Comparison of ENCODE assay signal across 18 mouse cellular contexts in genomic region chr17:31846970-31847369, GRCm38 (mm10). TPM values are rescaled to one million over a fixed set of nuclear protein-coding genes. Genes with fewer than 3 reads are reported as not detected.
DNase-seq lines count a peak whose midpoint lies in the region; ATAC-seq and TF ChIP-seq lines count a peak whose summit lies in the region.
"Had no signal": no experiment of that assay in that cellular context is flagged by ENCODE, and none has a peak within 500 bp of the region (broad histone marks: within the 10 kb centered on the region; RNA-seq: fewer than 3 reads in every experiment).

No protein-coding gene starts in this region.

- TF ChIP-seq CTCF in lung, postnatal 0 days (IDR thresholded peaks at IDR 0.05) = no peak

- H3K4me1 ChIP-seq in embryonic facial prominence, embryonic 13.5 days = peaks cover 18% of the 10 kb centered on the region
- peaks cover 12% of the 10 kb centered on the region for H3K4me1 ChIP-seq in embryonic facial prominence, embryonic 10.5 days
- peaks cover 29% of the 10 kb centered on the region for H3K4me1 ChIP-seq in lung, postnatal 0 days (ENCODE audit: insufficient read depth, low read depth, low read length)
- H3K4me1 ChIP-seq in liver, embryonic 12.5 days = peaks cover 13% of the 10 kb centered on the region

- WGBS in embryonic facial prominence, embryonic 13.5 days = 89% methylated on average over 13 of the region's 13 CpGs
- WGBS in embryonic facial prominence, embryonic 10.5 days = 90% methylated on average over 13 of the region's 13 CpGs
- WGBS in lung, postnatal 0 days = 65% methylated on average over 13 of the region's 13 CpGs
- 80% methylated on average over 13 of the region's 13 CpGs for WGBS in liver, embryonic 12.5 days (ENCODE audit: insufficient replicate concordance)

- H3K36me3 ChIP-seq in embryonic facial prominence, embryonic 13.5 days = peaks cover 77% of the 10 kb centered on the region
- peaks cover 87% of the 10 kb centered on the region for H3K36me3 ChIP-seq in embryonic facial prominence, embryonic 10.5 days (replicated peaks)
- peaks cover 66% of the 10 kb centered on the region for H3K36me3 ChIP-seq in lung, postnatal 0 days (ENCODE audit: insufficient read depth, low read length)
- peaks cover 71% of the 10 kb centered on the region for H3K36me3 ChIP-seq in liver, embryonic 12.5 days

- no peak overlapping the region for H3K4me2 ChIP-seq in embryonic facial prominence, embryonic 13.5 days
- no peak overlapping the region for H3K4me2 ChIP-seq in lung, postnatal 0 days (replicated peaks; ENCODE audit: low read depth, low read length)
- no peak overlapping the region for H3K4me2 ChIP-seq in liver, embryonic 12.5 days
- H3K4me2 ChIP-seq: forebrain, embryonic 15.5 days; hindbrain, embryonic 14.5 days had no signal

- peak overlapping the region; percentile 22; the same call in 1 of the 2 replicates for H3K27ac ChIP-seq in embryonic facial prominence, embryonic 13.5 days
- no peak overlapping the region for H3K27ac ChIP-seq in embryonic facial prominence, embryonic 10.5 days (replicated peaks)
- 0 out of 2 replicates have a peak overlapping the region, but pooled peaks have one; percentile 15 for H3K27ac ChIP-seq in lung, postnatal 0 days (ENCODE audit: low read length)
- H3K27ac ChIP-seq in liver, embryonic 12.5 days = no peak overlapping the region
- H3K27ac ChIP-seq: forebrain, embryonic 15.5 days; heart, embryonic 10.5 days; hindbrain, embryonic 14.5 days had no signal

- no peaks in the 10 kb centered on the region for H3K27me3 ChIP-seq in embryonic facial prominence, embryonic 13.5 days
- H3K27me3 ChIP-seq in embryonic facial prominence, embryonic 10.5 days (replicated peaks; ENCODE audit: low read depth, poor library complexity, severe bottlenecking) = no peaks in the 10 kb centered on the region
- H3K27me3 ChIP-seq in lung, postnatal 0 days (replicated peaks; ENCODE audit: insufficient read depth, low read length) = no peaks in the 10 kb centered on the region
- H3K27me3 ChIP-seq in liver, embryonic 12.5 days (replicated peaks) = no peaks in the 10 kb centered on the region
- H3K27me3 ChIP-seq: forebrain, embryonic 15.5 days had no signal

- no peak for TF ChIP-seq EP300 in lung, postnatal 0 days (IDR thresholded peaks at IDR 0.05)

- no peak overlapping the region for H3K9ac ChIP-seq in embryonic facial prominence, embryonic 13.5 days
- no peak overlapping the region for H3K9ac ChIP-seq in lung, postnatal 0 days (replicated peaks; ENCODE audit: low read depth)
- no peak overlapping the region for H3K9ac ChIP-seq in liver, embryonic 12.5 days
- H3K9ac ChIP-seq: forebrain, embryonic 15.5 days; hindbrain, embryonic 14.5 days had no signal

- no peaks in the 10 kb centered on the region for H3K9me3 ChIP-seq in embryonic facial prominence, embryonic 13.5 days
- H3K9me3 ChIP-seq in embryonic facial prominence, embryonic 10.5 days = no peaks in the 10 kb centered on the region
- H3K9me3 ChIP-seq in lung, postnatal 0 days (ENCODE audit: low read length) = no peaks in the 10 kb centered on the region
- no peaks in the 10 kb centered on the region for H3K9me3 ChIP-seq in liver, embryonic 12.5 days (replicated peaks)
- H3K9me3 ChIP-seq: forebrain, embryonic 15.5 days; heart, embryonic 10.5 days had no signal

- H3K4me3 ChIP-seq in embryonic facial prominence, embryonic 13.5 days = no peak overlapping the region
- H3K4me3 ChIP-seq in embryonic facial prominence, embryonic 10.5 days = no peak overlapping the region
- no peak overlapping the region for H3K4me3 ChIP-seq in lung, postnatal 0 days (ENCODE audit: low read depth, low read length)
- no peak overlapping the region for H3K4me3 ChIP-seq in liver, embryonic 12.5 days
- H3K4me3 ChIP-seq: forebrain, embryonic 15.5 days; heart, embryonic 10.5 days had no signal

- DNase-seq in embryonic facial prominence, embryonic 10.5 days (ENCODE audit: low spot score) = no peak
- peak; percentile 5 for DNase-seq in lung, postnatal 0 days (ENCODE audit: low spot score)
- DNase-seq in lung, postnatal 14 days = no peak
- DNase-seq in induced T-regulatory cell, adult 2 months (ENCODE audit: low read depth) = peak; percentile 32
- no peak for DNase-seq in cerebellum, adult 18-20 months
- DNase-seq: adrenal gland, postnatal 14 days; cerebellum, adult 11-12 months; cerebellum, adult 9-11 months; cerebellum, postnatal 36 days; gastrocnemius, postnatal 36 days; heart, adult 18-20 months; heart, postnatal 10 days had no signal

- ATAC-seq in embryonic facial prominence, embryonic 13.5 days (ENCODE audit: insufficient number of reproducible peaks, insufficient read depth, low FRiP score, low TSS enrichment, low read depth) = no peak
- no peak for ATAC-seq in lung, postnatal 0 days
- no peak for ATAC-seq in liver, embryonic 12.5 days
- ATAC-seq: forebrain, embryonic 15.5 days; inflammation-experienced regulatory T-cells, adult 6 months had no signal

RNA-seq across cellular contexts. Expression of gene Sik1, which starts 8.6 kb away (rescaled TPM):
- 15.6 and 17.1 TPM in 2 replicates for polyA plus RNA-seq in embryonic facial prominence, embryonic 13.5 days (2015; fragmentation: Nextera tagmentation; extraction: Ambion mirVana)
- polyA plus RNA-seq in embryonic facial prominence, embryonic 10.5 days (2016; fragmentation: Nextera tagmentation; extraction: Ambion mirVana) = 12.7 and 15.5 TPM in 2 replicates
- 29.5 and 35.9 TPM in 2 replicates for polyA plus RNA-seq in lung, postnatal 0 days (2015; fragmentation: Nextera tagmentation; extraction: Ambion mirVana)
- 5.9 and 7.0 TPM in 2 replicates for polyA plus RNA-seq in liver, embryonic 12.5 days (2016; fragmentation: Nextera tagmentation; extraction: Ambion mirVana)

Comparison
In these comparisons a context has a peak if more than half of its experiments do, and no peak if none do; other contexts are left out.
1. H3K27ac ChIP-seq: peak in embryonic facial prominence, embryonic 13.5 days (single experiment) and lung, postnatal 0 days (single experiment); none in embryonic facial prominence, embryonic 10.5 days (single experiment) and liver, embryonic 12.5 days (single experiment).
2. DNase-seq: peak in lung, postnatal 0 days (single experiment) and induced T-regulatory cell, adult 2 months (single experiment); none in embryonic facial prominence, embryonic 10.5 days (single experiment), lung, postnatal 14 days (single experiment) and cerebellum, adult 18-20 months (0 of 2).